Mouse (Mus musculus): ENCODE measurements around the gene Ndp. TPM values are rescaled to one million over a fixed set of nuclear protein-coding genes. Genes with fewer than 3 reads are reported as not detected.

Gene Ndp
- polyA plus RNA-seq, 1 experiment from 2014 or later, result 0.35 TPM

- H3K27ac ChIP-seq (replicated peaks; ENCODE audit: low read depth, low read length), result no peak overlapping the region
- no peaks in the 10 kb centered on the region for H3K9me3 ChIP-seq (ENCODE audit: control insufficient read depth, low read length)
- no peak overlapping the region for H3K4me3 ChIP-seq (ENCODE audit: low read depth, low read length)
- ATAC-seq (ENCODE audit: insufficient number of reproducible peaks, low FRiP score, low TSS enrichment, low read depth) (no peak), DNase-seq (ENCODE audit: low spot score) (peak; percentile 29)
- WGBS, result 41% methylated on average over 5 of the region's 5 CpGs
- H3K9ac ChIP-seq (ENCODE audit: low read length), result no peak overlapping the region
- H3K27me3 ChIP-seq (ENCODE audit: control insufficient read depth, insufficient read depth, low read length), result no peaks in the 10 kb centered on the region
- no peak overlapping the region for H3K4me2 ChIP-seq (ENCODE audit: low read depth, severe bottlenecking)
- H3K4me1 ChIP-seq (ENCODE audit: control insufficient read depth, insufficient read depth, low read length), result no peaks in the 10 kb centered on the region
- H3K36me3 ChIP-seq (ENCODE audit: control insufficient read depth, insufficient read depth, low read length), result no peaks in the 10 kb centered on the region
Observed at GRCm38 (mm10) chrX:16894377-16895175, 17.0 kb downstream of the Ndp start.

DNA sequence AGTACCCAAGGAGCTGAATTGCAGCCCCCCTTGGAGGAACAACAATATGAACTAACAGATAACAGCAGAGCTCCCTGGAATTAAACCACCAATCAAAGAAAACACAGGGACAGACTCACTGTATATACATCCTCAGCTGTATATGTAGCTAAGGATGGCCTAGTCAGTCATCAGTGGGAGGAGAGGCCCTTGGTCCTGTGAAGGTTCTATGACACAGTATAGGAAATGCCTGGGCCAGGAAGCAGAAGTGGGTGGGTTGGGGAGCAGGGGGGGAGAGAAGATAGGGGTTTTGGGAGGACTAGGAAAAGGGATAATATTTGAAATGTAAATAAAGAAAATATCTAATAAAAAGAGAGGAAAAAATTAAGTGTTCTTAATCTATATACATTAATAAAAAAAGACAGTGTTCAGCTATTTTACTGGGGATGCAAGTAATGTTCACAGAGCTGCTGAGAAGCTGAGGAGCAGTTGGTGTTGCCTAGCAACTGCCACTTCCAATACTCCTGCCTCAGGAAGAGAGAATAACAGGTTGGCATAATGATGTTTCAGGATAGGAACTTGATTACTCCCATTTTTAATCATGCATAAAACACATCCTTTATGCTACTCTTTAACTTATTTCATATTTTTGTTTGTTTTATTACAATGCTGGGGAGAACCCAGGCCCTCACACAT is 43.8 kb downstream of the Ndp start:
- no peaks in the 10 kb centered on the region for H3K27me3 ChIP-seq (ENCODE audit: control insufficient read depth, insufficient read depth, low read length)
- H3K4me1 ChIP-seq (ENCODE audit: control insufficient read depth, insufficient read depth, low read length), result no peaks in the 10 kb centered on the region
- ATAC-seq (ENCODE audit: insufficient number of reproducible peaks, low FRiP score, low TSS enrichment, low read depth) (no peak), DNase-seq (ENCODE audit: low spot score) (no peak)
- no peaks in the 10 kb centered on the region for H3K9me3 ChIP-seq (ENCODE audit: control insufficient read depth, low read length)
- no peak overlapping the region for H3K27ac ChIP-seq (replicated peaks; ENCODE audit: low read depth, low read length)
- no peak overlapping the region for H3K4me2 ChIP-seq (ENCODE audit: low read depth, severe bottlenecking)
- H3K36me3 ChIP-seq (ENCODE audit: control insufficient read depth, insufficient read depth, low read length), result no peaks in the 10 kb centered on the region
- no peak overlapping the region for H3K4me3 ChIP-seq (ENCODE audit: low read depth, low read length)
- H3K9ac ChIP-seq (ENCODE audit: low read length), result no peak overlapping the region

GRCm38 (mm10) chrX:16860244-16860643 is 51.3 kb downstream of the Ndp start:
- Histone ChIP-seq H3K4me3 (ENCODE audit: low read depth, low read length) (no peak overlapping the region), H3K4me1 (ENCODE audit: control insufficient read depth, insufficient read depth, low read length) (no peaks in the 10 kb centered on the region), H3K27ac (replicated peaks; ENCODE audit: low read depth, low read length) (no peak overlapping the region), H3K4me2 (ENCODE audit: low read depth, severe bottlenecking) (no peak overlapping the region), H3K9me3 (ENCODE audit: control insufficient read depth, low read length) (no peaks in the 10 kb centered on the region), H3K9ac (ENCODE audit: low read length) (no peak overlapping the region), H3K36me3 (ENCODE audit: control insufficient read depth, insufficient read depth, low read length) (no peaks in the 10 kb centered on the region), H3K27me3 (ENCODE audit: control insufficient read depth, insufficient read depth, low read length) (no peaks in the 10 kb centered on the region)
- DNase-seq (ENCODE audit: low spot score) (no peak), ATAC-seq (ENCODE audit: insufficient number of reproducible peaks, low FRiP score, low TSS enrichment, low read depth) (no peak)

- Histone ChIP-seq H3K27me3 (ENCODE audit: control insufficient read depth, insufficient read depth, low read length) (no peaks in the 10 kb centered on the region), H3K4me3 (ENCODE audit: low read depth, low read length) (no peak overlapping the region), H3K9me3 (ENCODE audit: control insufficient read depth, low read length) (no peaks in the 10 kb centered on the region), H3K27ac (replicated peaks; ENCODE audit: low read depth, low read length) (no peak overlapping the region), H3K4me1 (ENCODE audit: control insufficient read depth, insufficient read depth, low read length) (no peaks in the 10 kb centered on the region), H3K4me2 (ENCODE audit: low read depth, severe bottlenecking) (no peak overlapping the region), H3K9ac (ENCODE audit: low read length) (no peak overlapping the region), H3K36me3 (ENCODE audit: control insufficient read depth, insufficient read depth, low read length) (no peaks in the 10 kb centered on the region)
- WGBS, result 94% methylated on average over 2 of the region's 2 CpGs
- no peak for DNase-seq (ENCODE audit: low spot score)
- no peak for ATAC-seq (ENCODE audit: insufficient number of reproducible peaks, low FRiP score, low TSS enrichment, low read depth)
Observed at GRCm38 (mm10) chrX:16846034-16846433, 65.5 kb downstream of the Ndp start.

GRCm38 (mm10) chrX:16841443-16841842 is 70.1 kb downstream of the Ndp start:
- Histone ChIP-seq H3K9ac (ENCODE audit: low read length) (no peak overlapping the region), H3K4me3 (ENCODE audit: low read depth, low read length) (no peak overlapping the region), H3K4me2 (ENCODE audit: low read depth, severe bottlenecking) (no peak overlapping the region), H3K4me1 (ENCODE audit: control insufficient read depth, insufficient read depth, low read length) (no peaks in the 10 kb centered on the region), H3K27me3 (ENCODE audit: control insufficient read depth, insufficient read depth, low read length) (no peaks in the 10 kb centered on the region), H3K36me3 (ENCODE audit: control insufficient read depth, insufficient read depth, low read length) (no peaks in the 10 kb centered on the region), H3K27ac (replicated peaks; ENCODE audit: low read depth, low read length) (no peak overlapping the region), H3K9me3 (ENCODE audit: control insufficient read depth, low read length) (no peaks in the 10 kb centered on the region)
- no peak for ATAC-seq (ENCODE audit: insufficient number of reproducible peaks, low FRiP score, low TSS enrichment, low read depth)
- 84% methylated on average over 2 of the region's 2 CpGs for WGBS
- no peak for DNase-seq (ENCODE audit: low spot score)

- H3K4me2 ChIP-seq (ENCODE audit: low read depth, severe bottlenecking), result no peak overlapping the region
- WGBS, result 83% methylated on average over 1 of the region's 1 CpGs
- H3K9ac ChIP-seq (ENCODE audit: low read length), result no peak overlapping the region
- DNase-seq (ENCODE audit: low spot score) (no peak), ATAC-seq (ENCODE audit: insufficient number of reproducible peaks, low FRiP score, low TSS enrichment, low read depth) (no peak)
- H3K27ac ChIP-seq (replicated peaks; ENCODE audit: low read depth, low read length), result no peak overlapping the region
- H3K9me3 ChIP-seq (ENCODE audit: control insufficient read depth, low read length), result no peaks in the 10 kb centered on the region
- H3K4me3 ChIP-seq (ENCODE audit: low read depth, low read length), result no peak overlapping the region
- no peaks in the 10 kb centered on the region for H3K4me1 ChIP-seq (ENCODE audit: control insufficient read depth, insufficient read depth, low read length)
- no peaks in the 10 kb centered on the region for H3K27me3 ChIP-seq (ENCODE audit: control insufficient read depth, insufficient read depth, low read length)
- no peaks in the 10 kb centered on the region for H3K36me3 ChIP-seq (ENCODE audit: control insufficient read depth, insufficient read depth, low read length)
Observed at GRCm38 (mm10) chrX:16837293-16837692, 74.3 kb downstream of the Ndp start.

DNA sequence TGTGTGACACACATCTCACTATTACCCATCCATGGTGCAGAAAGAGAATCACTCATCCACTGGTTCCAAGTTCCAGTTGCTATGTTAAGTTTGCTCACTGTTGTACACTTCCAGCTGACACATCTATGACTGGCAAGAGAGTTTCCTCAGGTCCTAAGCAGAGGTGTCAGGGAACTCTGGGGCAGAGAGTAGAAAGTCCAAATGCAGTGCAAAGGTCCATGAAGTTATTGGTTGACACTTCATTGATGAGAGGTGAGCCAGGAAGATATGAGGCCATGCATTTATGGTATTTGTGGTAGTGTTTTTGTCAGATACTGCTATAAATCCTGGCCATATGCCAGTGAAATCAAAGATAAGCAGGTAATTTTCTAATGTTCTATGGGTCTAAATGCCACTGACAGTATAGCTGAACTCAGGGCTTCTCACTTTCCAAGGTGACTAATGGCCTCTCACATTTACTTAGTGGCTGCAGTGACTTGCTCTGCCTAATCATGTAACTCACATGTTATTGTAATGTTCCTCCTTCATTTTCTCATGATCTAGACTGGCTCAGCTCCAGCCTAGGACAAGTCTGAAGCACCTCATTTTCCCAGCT is 75.0 kb downstream of the Ndp start:
- Histone ChIP-seq H3K9me3 (ENCODE audit: control insufficient read depth, low read length) (no peaks in the 10 kb centered on the region), H3K9ac (ENCODE audit: low read length) (no peak overlapping the region), H3K4me1 (ENCODE audit: control insufficient read depth, insufficient read depth, low read length) (no peaks in the 10 kb centered on the region), H3K4me3 (ENCODE audit: low read depth, low read length) (no peak overlapping the region), H3K36me3 (ENCODE audit: control insufficient read depth, insufficient read depth, low read length) (no peaks in the 10 kb centered on the region), H3K27ac (replicated peaks; ENCODE audit: low read depth, low read length) (no peak overlapping the region), H3K4me2 (ENCODE audit: low read depth, severe bottlenecking) (no peak overlapping the region), H3K27me3 (ENCODE audit: control insufficient read depth, insufficient read depth, low read length) (no peaks in the 10 kb centered on the region)
- no peak for DNase-seq (ENCODE audit: low spot score)
- ATAC-seq (ENCODE audit: insufficient number of reproducible peaks, low FRiP score, low TSS enrichment, low read depth), result no peak

Measured in limb, embryonic 11.5 days (tissue).